Mouse (Mus musculus) cerebellum, adult 9-11 months (tissue): ENCODE measurements at regions not wholly inside any gene's neighbourhood (a gene's known extent, or its start where the extent isn't known, plus 50 kb on each side); places are given as distances from the start of the nearest gene placed in this dataset.
A peak's percentile ranks its signal among the peaks of the same experiment; 100 is the strongest.

Experiments
- DNase-seq: peaks from one replicate; pipeline ENCODE4 v3.0.0; 2022

DNA sequence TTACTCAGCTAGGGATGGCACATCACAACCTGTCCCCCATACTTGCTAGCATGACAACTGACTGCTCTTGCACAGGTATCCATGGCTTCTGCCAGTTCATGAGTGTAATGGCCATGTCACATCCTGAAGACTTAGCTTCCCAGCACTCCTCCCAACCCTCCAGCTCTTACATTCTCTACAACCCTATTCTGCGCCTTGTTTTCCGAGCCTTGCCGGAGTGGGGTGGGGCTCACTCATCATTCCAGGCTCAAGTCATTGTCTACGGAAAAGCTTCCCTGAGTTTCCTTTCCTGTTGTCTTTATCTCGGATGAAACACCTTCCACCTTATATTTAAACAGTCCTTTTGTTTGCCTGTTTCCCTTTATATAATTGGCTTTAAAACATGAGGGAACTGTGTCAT lies 69.6 kb downstream of the Prdm13 start:
- DNase-seq = no peak

DNA sequence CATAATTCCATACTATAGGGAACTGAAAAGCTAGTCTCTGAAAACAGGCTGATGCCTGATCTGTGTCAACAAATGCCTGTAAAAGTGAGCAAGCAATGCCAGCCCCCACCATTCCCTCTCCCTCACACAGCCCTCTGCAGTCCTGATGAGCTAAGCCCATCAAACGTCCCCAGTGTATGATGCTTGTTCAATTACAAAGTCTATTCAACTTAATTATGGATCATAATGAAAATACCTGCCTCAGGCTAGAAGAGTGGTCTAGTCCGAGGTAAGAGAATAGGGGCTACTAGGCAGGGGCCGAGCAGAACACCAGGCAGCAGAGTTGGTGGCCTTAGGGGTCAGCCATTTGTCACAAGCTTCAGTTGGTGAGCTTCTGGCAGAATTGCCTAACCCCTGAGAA lies 71.3 kb downstream of the Prdm13 start:
- no peak for DNase-seq

DNA sequence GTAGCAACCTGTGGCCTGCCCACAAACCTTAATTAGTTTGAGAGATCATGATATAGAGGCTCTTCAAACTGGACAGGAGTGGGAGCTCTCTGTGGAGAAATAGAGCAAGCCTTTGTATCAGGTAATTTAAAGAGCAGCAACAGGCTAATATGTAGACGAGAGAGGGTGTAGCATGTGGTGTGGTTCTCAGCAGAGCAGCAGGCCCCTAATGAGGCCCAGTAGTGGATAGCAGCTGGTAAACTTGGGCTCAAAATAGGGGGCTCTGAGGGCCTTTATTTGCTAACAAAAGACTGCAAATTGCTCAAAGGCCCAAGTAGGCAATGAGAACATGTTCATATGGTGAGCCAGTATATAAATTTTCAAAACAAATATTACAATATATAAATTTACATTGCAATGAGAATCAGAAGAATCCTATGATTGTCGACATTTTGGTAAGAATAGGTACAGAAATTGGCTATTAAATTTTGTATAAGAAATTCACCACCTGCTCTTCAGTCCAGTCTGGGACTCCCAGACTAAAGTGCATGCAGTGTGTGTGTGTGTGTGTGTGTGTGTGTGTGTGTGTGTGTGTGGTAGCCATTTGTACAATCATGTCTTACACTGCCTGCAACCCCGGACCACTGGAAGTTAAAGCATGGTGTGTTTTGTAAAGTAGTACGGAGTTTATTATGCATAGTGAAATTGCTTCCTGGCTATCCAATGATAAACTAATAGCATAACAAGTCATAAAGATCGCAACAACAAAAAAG lies 74.1 kb downstream of the Prdm13 start:
- no peak for DNase-seq

DNA sequence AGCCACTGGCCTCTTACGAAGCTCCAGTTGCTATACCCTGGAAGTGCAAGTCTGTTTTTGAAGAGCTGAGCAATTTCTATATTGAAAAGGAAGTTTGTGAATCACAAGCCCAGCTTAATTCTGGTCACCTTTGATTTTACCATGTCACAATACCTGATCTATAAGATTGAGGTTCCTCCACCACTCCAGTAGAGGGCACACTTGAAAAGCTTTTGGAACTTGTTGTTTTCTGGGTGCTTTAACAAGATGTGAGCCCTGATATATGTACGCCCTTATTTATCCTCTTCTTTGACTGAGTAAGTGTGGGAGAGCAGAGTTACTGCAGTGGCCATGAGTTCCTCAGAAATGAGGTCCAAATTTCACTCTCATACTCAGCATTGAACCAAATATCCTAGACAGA lies 87.7 kb downstream of the Prdm13 start:
- no peak for DNase-seq

DNA sequence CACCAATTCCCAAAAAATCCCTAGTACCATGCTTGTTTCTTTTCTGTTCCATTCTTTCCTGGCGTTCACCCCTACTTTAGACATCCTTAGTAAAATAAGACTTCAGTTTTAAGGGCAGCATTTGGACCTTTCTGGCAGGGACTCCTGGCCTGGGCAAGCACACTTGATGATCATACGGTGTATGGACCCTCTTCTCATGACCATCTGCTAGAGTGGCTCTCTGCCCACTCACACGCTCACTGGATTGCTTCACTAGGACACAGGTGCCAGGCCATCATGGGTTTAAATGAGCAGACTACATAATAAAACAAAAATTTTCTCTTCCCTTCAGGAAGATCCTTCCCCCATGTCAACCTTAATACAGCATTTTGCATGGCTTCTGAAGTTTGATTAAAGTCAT lies 138.0 kb downstream of the Prdm13 start:
- peak; percentile 47 for DNase-seq

DNA sequence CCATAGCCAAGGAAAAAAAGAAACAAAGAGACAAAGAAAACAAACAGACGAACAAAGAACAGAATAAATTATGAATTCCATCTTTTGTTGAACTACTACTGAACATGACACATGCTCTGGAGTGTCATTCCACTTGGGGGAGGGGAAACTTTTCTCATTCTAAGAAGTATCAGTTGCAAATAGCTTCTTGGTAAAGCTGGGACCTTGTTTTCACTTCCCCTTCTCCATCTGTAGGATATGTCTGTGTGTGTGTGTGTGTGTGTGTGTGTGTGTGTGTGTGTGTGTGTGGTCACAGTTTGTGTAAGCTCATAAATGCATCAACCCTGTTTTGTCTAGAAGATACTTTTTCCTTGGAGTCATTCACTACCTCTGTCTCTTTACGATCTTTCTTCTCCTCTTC lies 146.2 kb downstream of the Prdm13 start:
- no peak for DNase-seq

DNA sequence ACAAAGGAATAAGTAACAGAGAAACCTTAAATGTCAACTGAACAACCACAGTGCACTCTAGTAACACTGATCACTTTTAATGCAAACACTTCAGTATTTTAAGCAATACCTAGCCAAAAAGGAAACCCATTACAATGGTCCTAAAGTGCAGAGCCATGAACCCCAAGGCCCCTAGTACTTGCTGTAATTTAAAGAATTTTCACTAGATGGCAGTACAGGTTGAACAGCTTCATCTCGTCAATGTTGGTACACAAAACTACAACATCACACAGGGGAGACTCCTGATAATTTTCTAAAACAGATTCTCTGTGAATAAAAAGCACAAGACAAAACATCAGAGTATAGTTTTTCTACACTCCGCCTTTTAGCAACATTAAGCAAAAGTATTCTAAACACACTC lies 149.8 kb downstream of the Prdm13 start:
- no peak for DNase-seq

DNA sequence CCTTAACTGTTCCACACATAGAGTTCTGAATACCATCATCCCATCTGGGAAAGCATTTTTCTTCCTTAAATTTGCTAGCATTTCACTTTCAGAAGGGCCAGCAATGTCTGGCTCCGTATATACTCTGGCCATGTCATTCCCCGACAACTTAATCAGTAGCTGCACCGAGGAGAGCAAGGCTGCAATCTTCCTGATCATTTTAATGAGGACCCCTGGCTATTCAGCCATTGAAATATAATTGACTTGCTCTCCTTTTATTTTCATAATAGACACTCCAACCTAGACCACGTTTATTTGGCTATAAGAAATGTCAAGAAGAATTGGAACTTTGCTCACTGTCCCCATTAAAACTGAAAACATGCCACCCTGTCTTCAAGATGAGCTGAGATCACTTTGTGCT lies 153.6 kb downstream of the Prdm13 start:
- no peak for DNase-seq
